Mouse (Mus musculus) small intestine, adult 2 months (tissue): ENCODE results near the gene Fbxl14. TPM values are rescaled to one million over a fixed set of nuclear protein-coding genes. Genes with fewer than 3 reads are reported as not detected.

Experiments
- H3K27ac ChIP-seq: fragments of 200-500 bp; 2 replicates; pipeline ENCODE4 v1.5.1; 2012; ENCODE audit warnings: low read depth, low read length, control low read depth, inconsistent platforms; ENCODE audit not compliant: insufficient read depth
- H3K27me3 ChIP-seq: fragments of 200-500 bp; 2 replicates; pipeline ENCODE4 v1.6.1; 2012; ENCODE audit warnings: mild to moderate bottlenecking, moderate library complexity, low read length, inconsistent platforms; ENCODE audit not compliant: control insufficient read depth, insufficient read depth
- H3K36me3 ChIP-seq: fragments of 200-500 bp; 2 replicates; pipeline ENCODE4 v1.6.1; 2012; ENCODE audit warnings: mild to moderate bottlenecking, low read length, control low read depth, inconsistent platforms; ENCODE audit not compliant: control insufficient read depth, insufficient read depth
- H3K4me1 ChIP-seq: fragments of 200-500 bp; 2 replicates; pipeline ENCODE4 v1.6.1; 2012; ENCODE audit warnings: low read length, inconsistent platforms, mixed read lengths; ENCODE audit not compliant: control insufficient read depth, insufficient read depth, insufficient read length
- H3K4me3 ChIP-seq: fragments of 200-500 bp; 2 replicates; pipeline ENCODE4 v1.5.1; 2012; ENCODE audit warnings: low read depth, mild to moderate bottlenecking, control low read depth, inconsistent platforms, low read length, moderate library complexity
- CTCF ChIP-seq: fragments of 200-500 bp; IDR thresholded peaks from 2 replicates; pipeline ENCODE4 v1.5.1; 2012; ENCODE audit warnings: low read depth, mild to moderate bottlenecking, control low read depth, inconsistent platforms, low read length, moderate library complexity, mixed read lengths; ENCODE audit not compliant: insufficient replicate concordance, insufficient read length; ENCODE audit errors: extremely low read depth
- POLR2A ChIP-seq: fragments of 200-500 bp; IDR thresholded peaks from 2 replicates; pipeline ENCODE4 v1.6.1; 2012; ENCODE audit warnings: low read depth, mild to moderate bottlenecking, control low read depth, inconsistent platforms, low read length, moderate library complexity
- WGBS: fragments of 180-500 bp; shearing (Covaris S2); methylation state at CpG from one replicate; pipeline ENCODE4 v1.1.7; 2018; 5-methylcytosine and 5-hydroxymethylcytosine counted together
- polyA plus RNA-seq: library from polyadenylated mRNA; depleted of rRNA; stranded (reverse); fragments of >200 nt; gene quantifications from 2 replicates; pipeline ENCODE4 v1.2.3, GENCODE M21; 2012

Fbxl14 gene
- polyA plus RNA-seq, 1 experiment: 79.6 TPM

GRCm38 (mm10) chr6:119509437-119510037, 30.1 kb downstream of the Fbxl14 start:
- WGBS: 91% methylated on average over 13 of the region's 13 CpGs
- no peak overlapping the region for H3K4me3 ChIP-seq
- TF ChIP-seq CTCF (no peak), POLR2A (no peak)

DNA sequence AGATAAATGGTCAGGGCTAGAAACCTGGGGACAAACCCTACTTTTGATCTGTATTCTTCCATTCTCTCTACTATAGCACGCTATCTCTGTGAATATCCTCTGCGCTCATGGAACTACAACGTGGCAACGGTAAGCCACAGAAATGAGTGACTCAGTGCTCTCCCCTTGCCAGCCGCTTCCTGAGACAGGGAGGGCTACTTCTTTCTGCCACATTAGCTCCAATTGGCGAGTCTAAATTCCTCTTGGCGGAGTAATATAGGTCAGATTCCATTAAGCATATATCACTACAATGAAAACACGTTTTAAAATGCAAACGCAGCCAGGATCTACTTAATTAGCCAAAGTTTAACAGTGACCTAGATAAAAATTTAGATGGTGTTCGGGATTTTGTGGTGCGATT, 33.2 kb downstream of the Fbxl14 start:
- H3K4me3 ChIP-seq: no peak overlapping the region
- TF ChIP-seq CTCF (no peak), POLR2A (no peak)
- H3K4me1 ChIP-seq: no peaks in the 10 kb centered on the region
- H3K27me3 ChIP-seq: no peaks in the 10 kb centered on the region
- H3K36me3 ChIP-seq: no peaks in the 10 kb centered on the region
- WGBS: 88% methylated on average over 11 of the region's 11 CpGs
- H3K27ac ChIP-seq: no peak overlapping the region

More at GRCm38 (mm10) chr6:119509437-119510037, 30.1 kb downstream of the Fbxl14 start:
- no peaks in the 10 kb centered on the region for H3K27me3 ChIP-seq
- peaks cover 8% of the 10 kb centered on the region; the same call in 1 of the 2 replicates for H3K4me1 ChIP-seq
- no peaks in the 10 kb centered on the region for H3K36me3 ChIP-seq
- H3K27ac ChIP-seq: no peak overlapping the region

DNA sequence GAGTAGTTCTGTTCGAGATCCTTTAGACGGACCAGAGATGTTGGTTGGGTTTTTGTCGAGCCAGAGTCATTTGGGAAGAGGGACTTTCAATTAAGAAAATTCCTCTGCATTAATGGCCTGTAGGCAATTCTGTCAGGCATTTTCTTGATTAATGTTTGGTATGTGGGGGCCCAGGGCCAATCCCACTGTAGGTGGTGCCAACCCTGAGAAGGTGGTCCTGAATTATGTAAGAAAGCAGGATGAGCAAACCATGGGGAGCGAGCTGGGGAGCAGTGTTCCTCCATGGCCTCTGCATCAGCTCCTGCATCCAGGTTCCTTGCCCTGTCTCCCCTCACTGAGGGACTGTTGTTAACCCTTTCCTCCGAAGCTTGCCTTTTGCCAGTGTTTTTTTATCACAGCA, 34.0 kb downstream of the Fbxl14 start:
- H3K36me3 ChIP-seq: no peaks in the 10 kb centered on the region
- H3K4me1 ChIP-seq: no peaks in the 10 kb centered on the region
- H3K4me3 ChIP-seq: no peak overlapping the region
- TF ChIP-seq CTCF: no peak
- no peak for TF ChIP-seq POLR2A
- no peaks in the 10 kb centered on the region for H3K27me3 ChIP-seq
- H3K27ac ChIP-seq: no peak overlapping the region
- 86% methylated on average over 5 of the region's 5 CpGs for WGBS

DNA sequence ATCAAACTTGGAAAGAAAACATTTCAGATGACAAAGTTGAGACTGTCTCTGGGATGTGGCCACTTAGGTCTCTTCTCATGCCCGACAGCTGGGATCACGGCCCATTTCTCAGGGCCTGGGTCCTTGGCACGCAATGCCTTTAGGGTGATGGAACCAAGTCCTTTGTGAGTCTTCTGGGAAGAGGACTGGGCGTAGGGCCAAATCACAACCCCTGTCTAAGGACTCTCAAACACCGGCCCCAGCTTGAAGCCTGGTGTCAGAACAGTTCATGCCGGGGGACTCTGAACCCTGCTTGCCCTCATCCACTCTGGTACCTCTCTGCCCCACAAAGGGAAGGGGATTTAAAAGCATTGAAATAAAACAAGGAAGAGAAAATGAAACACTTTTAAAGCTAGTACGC, 34.6 kb downstream of the Fbxl14 start:
- Histone ChIP-seq H3K4me1 (no peaks in the 10 kb centered on the region), H3K36me3 (no peaks in the 10 kb centered on the region), H3K27ac (no peak overlapping the region), H3K4me3 (no peak overlapping the region), H3K27me3 (no peaks in the 10 kb centered on the region)
- 57% methylated on average over 7 of the region's 7 CpGs for WGBS
- no peak for TF ChIP-seq POLR2A
- TF ChIP-seq CTCF: no peak

- 33% methylated on average over 9 of the region's 9 CpGs for WGBS
Measured at GRCm38 (mm10) chr6:119520731-119521130, 41.3 kb downstream of the Fbxl14 start.

DNA sequence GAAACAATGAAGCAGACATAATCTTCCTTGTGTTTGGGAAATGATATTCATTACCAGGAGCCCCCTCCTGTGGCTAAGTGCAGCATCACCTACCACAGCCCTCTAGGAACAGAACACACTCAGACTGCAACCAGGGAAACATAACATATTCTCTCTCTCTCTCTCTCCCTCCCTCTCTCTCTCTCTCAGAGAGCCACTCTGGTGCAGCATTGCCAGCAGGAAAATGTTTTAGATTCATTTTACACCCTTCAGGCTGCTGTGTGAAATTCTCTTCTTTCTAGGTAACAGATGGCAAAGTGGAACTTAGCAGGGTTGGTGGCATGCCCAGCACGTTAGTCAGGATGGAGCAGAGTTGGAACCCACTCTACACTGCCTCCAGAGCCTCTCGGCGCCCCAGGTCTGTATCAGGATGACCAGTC, 42.0 kb downstream of the Fbxl14 start:
- no peak for TF ChIP-seq CTCF
- TF ChIP-seq POLR2A: no peak
- H3K36me3 ChIP-seq: no peaks in the 10 kb centered on the region
- no peaks in the 10 kb centered on the region for H3K27me3 ChIP-seq
- H3K4me1 ChIP-seq: peaks cover 2% of the 10 kb centered on the region; the same call in 1 of the 2 replicates
- WGBS: 85% methylated on average over 3 of the region's 3 CpGs
- no peak overlapping the region for H3K27ac ChIP-seq
- no peak overlapping the region for H3K4me3 ChIP-seq

More at GRCm38 (mm10) chr6:119520731-119521130, 41.3 kb downstream of the Fbxl14 start:
- Histone ChIP-seq H3K36me3 (no peaks in the 10 kb centered on the region), H3K4me1 (peaks cover 2% of the 10 kb centered on the region; the same call in 1 of the 2 replicates), H3K27me3 (no peaks in the 10 kb centered on the region), H3K27ac (no peak overlapping the region), H3K4me3 (no peak overlapping the region)
- TF ChIP-seq POLR2A (no peak), CTCF (no peak)

- 48% methylated on average over 3 of the region's 3 CpGs for WGBS
- no peak overlapping the region for H3K27ac ChIP-seq
- TF ChIP-seq POLR2A (no peak), CTCF (no peak)
Measured at GRCm38 (mm10) chr6:119521931-119522391, 42.5 kb downstream of the Fbxl14 start.

GRCm38 (mm10) chr6:119526498-119526897, 47.0 kb downstream of the Fbxl14 start:
- Histone ChIP-seq H3K27ac (no peak overlapping the region), H3K4me1 (no peaks in the 10 kb centered on the region), H3K4me3 (no peak overlapping the region), H3K27me3 (no peaks in the 10 kb centered on the region), H3K36me3 (no peaks in the 10 kb centered on the region)
- WGBS: 65% methylated on average over 5 of the region's 5 CpGs
- TF ChIP-seq CTCF (no peak), POLR2A (no peak)

More at GRCm38 (mm10) chr6:119521931-119522391, 42.5 kb downstream of the Fbxl14 start:
- Histone ChIP-seq H3K27me3 (no peaks in the 10 kb centered on the region), H3K4me1 (peaks cover 2% of the 10 kb centered on the region; the same call in 1 of the 2 replicates), H3K4me3 (no peak overlapping the region), H3K36me3 (no peaks in the 10 kb centered on the region)
